Mouse (Mus musculus): ENCODE results near the gene Smtn. TPM values are rescaled to one million over a fixed set of nuclear protein-coding genes. Genes with fewer than 3 reads are reported as not detected.

The Smtn gene
- polyA plus RNA-seq, 1 experiment: 80.7 TPM

DNA sequence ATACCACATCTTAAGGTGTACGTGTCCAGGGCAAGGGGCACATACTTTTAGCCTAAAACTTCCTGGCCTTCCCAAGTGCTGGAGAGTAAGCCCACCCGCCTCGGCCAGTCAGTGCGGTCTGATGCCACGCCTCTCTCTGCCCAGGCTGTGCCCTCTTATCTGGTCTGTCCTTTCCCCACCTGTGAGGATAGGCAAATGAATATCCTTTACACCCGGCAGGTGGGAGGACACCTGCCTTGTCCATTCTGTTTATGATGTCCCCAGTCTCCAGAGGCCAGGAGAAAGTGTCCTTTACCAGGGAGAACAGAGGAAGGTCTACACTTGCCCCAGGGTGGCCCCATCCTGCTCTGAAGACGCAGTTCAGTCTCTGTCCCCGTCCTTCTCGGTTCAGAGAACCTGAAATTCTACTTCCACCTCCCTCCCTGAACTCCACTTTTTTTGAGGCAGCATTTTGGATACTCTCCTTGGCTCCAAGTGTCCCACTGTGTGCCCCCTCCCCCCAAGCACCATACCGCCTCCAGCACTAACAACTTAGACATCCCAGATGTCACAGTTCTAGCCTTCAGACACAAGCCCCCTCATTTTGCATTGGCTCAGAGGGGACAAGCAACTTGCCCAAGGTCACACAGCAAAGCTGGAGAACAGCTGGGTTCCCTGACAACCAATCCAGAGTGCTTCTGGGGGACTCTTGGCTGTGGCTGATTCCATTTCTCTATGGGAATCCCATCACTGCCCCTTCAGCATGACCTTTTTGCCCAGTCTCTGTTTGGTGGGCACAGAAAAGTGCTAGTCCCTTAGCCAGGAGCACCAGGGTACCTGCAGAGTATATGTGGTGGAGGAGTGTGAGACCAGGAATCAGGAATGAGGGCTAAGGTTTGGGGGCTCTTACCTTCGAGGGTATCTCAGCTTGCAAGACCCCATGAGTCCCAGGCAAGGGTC, 36.4 kb downstream of the Smtn start:
- no peaks in the 10 kb centered on the region for H3K4me1 ChIP-seq (ENCODE audit: control insufficient read depth, insufficient read depth, low read length)
- no peak overlapping the region for H3K4me3 ChIP-seq (ENCODE audit: low read depth, low read length)
- no peaks in the 10 kb centered on the region for H3K9me3 ChIP-seq (replicated peaks; ENCODE audit: control insufficient read depth, insufficient read depth, low read length, poor library complexity, severe bottlenecking)
- no peak overlapping the region for H3K27ac ChIP-seq (ENCODE audit: insufficient read depth, low read length)
- no peaks in the 10 kb centered on the region for H3K36me3 ChIP-seq (ENCODE audit: control insufficient read depth, insufficient read depth, low read length, poor library complexity, severe bottlenecking)
- H3K9ac ChIP-seq (ENCODE audit: low read depth, poor library complexity, severe bottlenecking): no peak overlapping the region
- TF ChIP-seq CTCF (IDR thresholded peaks at IDR 0.05; ENCODE audit: low read depth, low read length) (no peak), EP300 (IDR thresholded peaks at IDR 0.05; ENCODE audit: insufficient read depth, low read depth, low read length) (no peak), POLR2A (IDR thresholded peaks at IDR 0.05; ENCODE audit: insufficient read depth, low read length) (no peak)
- no peaks in the 10 kb centered on the region for H3K27me3 ChIP-seq (ENCODE audit: control insufficient read depth, insufficient read depth, low read length, poor library complexity, severe bottlenecking)

- Histone ChIP-seq H3K36me3 (ENCODE audit: control insufficient read depth, insufficient read depth, low read length, poor library complexity, severe bottlenecking) (no peaks in the 10 kb centered on the region), H3K27me3 (ENCODE audit: control insufficient read depth, insufficient read depth, low read length, poor library complexity, severe bottlenecking) (no peaks in the 10 kb centered on the region), H3K9me3 (replicated peaks; ENCODE audit: control insufficient read depth, insufficient read depth, low read length, poor library complexity, severe bottlenecking) (no peaks in the 10 kb centered on the region), H3K9ac (ENCODE audit: low read depth, poor library complexity, severe bottlenecking) (peak overlapping the region; percentile 6; the same call in 1 of the 2 replicates), H3K27ac (ENCODE audit: insufficient read depth, low read length) (no peak overlapping the region), H3K4me3 (ENCODE audit: low read depth, low read length) (peak overlapping the region; percentile 18), H3K4me1 (ENCODE audit: control insufficient read depth, insufficient read depth, low read length) (no peaks in the 10 kb centered on the region)
- TF ChIP-seq POLR2A (IDR thresholded peaks at IDR 0.05; ENCODE audit: insufficient read depth, low read length) (no peak), EP300 (IDR thresholded peaks at IDR 0.05; ENCODE audit: insufficient read depth, low read depth, low read length) (no peak), CTCF (IDR thresholded peaks at IDR 0.05; ENCODE audit: low read depth, low read length) (no peak)
Measured at GRCm38 (mm10) chr11:3502459-3503072, 37.8 kb downstream of the Smtn start.

GRCm38 (mm10) chr11:3502057-3502456, 38.4 kb downstream of the Smtn start:
- H3K4me1 ChIP-seq (ENCODE audit: control insufficient read depth, insufficient read depth, low read length): no peaks in the 10 kb centered on the region
- H3K9me3 ChIP-seq (replicated peaks; ENCODE audit: control insufficient read depth, insufficient read depth, low read length, poor library complexity, severe bottlenecking): no peaks in the 10 kb centered on the region
- TF ChIP-seq POLR2A (IDR thresholded peaks at IDR 0.05; ENCODE audit: insufficient read depth, low read length) (no peak), EP300 (IDR thresholded peaks at IDR 0.05; ENCODE audit: insufficient read depth, low read depth, low read length) (no peak), CTCF (IDR thresholded peaks at IDR 0.05; ENCODE audit: low read depth, low read length) (no peak)
- no peaks in the 10 kb centered on the region for H3K36me3 ChIP-seq (ENCODE audit: control insufficient read depth, insufficient read depth, low read length, poor library complexity, severe bottlenecking)
- no peak overlapping the region for H3K27ac ChIP-seq (ENCODE audit: insufficient read depth, low read length)
- no peaks in the 10 kb centered on the region for H3K27me3 ChIP-seq (ENCODE audit: control insufficient read depth, insufficient read depth, low read length, poor library complexity, severe bottlenecking)
- peak overlapping the region; percentile 6; the same call in 1 of the 2 replicates for H3K9ac ChIP-seq (ENCODE audit: low read depth, poor library complexity, severe bottlenecking)
- peak overlapping the region; percentile 18 for H3K4me3 ChIP-seq (ENCODE audit: low read depth, low read length)

- H3K27ac ChIP-seq (ENCODE audit: insufficient read depth, low read length): no peak overlapping the region
Measured at GRCm38 (mm10) chr11:3497296-3497695, 43.1 kb downstream of the Smtn start.

DNA sequence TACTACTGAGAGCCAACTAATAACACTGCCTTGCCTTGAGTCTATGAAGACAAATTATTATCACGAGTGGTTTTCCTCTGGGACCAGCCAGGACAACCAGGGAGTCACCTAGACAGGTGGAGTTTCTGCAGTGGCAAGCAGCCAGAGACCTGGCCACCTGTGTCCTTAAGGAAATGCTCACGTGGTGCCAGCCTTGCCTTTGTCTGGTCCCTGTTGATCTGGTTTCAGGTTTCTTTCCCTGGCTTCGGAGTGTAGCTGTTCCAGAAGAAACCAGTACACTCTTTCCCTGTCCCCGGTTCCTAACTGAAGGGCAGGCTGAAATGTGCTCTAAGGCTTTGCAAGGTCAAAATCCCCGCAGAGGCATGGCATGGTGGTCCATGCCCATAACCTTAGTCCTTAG, 43.7 kb downstream of the Smtn start:
- Histone ChIP-seq H3K4me1 (ENCODE audit: control insufficient read depth, insufficient read depth, low read length) (no peaks in the 10 kb centered on the region), H3K9ac (ENCODE audit: low read depth, poor library complexity, severe bottlenecking) (no peak overlapping the region), H3K36me3 (ENCODE audit: control insufficient read depth, insufficient read depth, low read length, poor library complexity, severe bottlenecking) (no peaks in the 10 kb centered on the region), H3K27ac (ENCODE audit: insufficient read depth, low read length) (no peak overlapping the region), H3K27me3 (ENCODE audit: control insufficient read depth, insufficient read depth, low read length, poor library complexity, severe bottlenecking) (no peaks in the 10 kb centered on the region), H3K9me3 (replicated peaks; ENCODE audit: control insufficient read depth, insufficient read depth, low read length, poor library complexity, severe bottlenecking) (no peaks in the 10 kb centered on the region), H3K4me3 (ENCODE audit: low read depth, low read length) (no peak overlapping the region)
- TF ChIP-seq EP300 (IDR thresholded peaks at IDR 0.05; ENCODE audit: insufficient read depth, low read depth, low read length) (peak; percentile 23; the same call in 1 of the 2 replicates), POLR2A (IDR thresholded peaks at IDR 0.05; ENCODE audit: insufficient read depth, low read length) (no peak)

More at GRCm38 (mm10) chr11:3497296-3497695, 43.1 kb downstream of the Smtn start:
- Histone ChIP-seq H3K36me3 (ENCODE audit: control insufficient read depth, insufficient read depth, low read length, poor library complexity, severe bottlenecking) (no peaks in the 10 kb centered on the region), H3K4me3 (ENCODE audit: low read depth, low read length) (no peak overlapping the region), H3K9me3 (replicated peaks; ENCODE audit: control insufficient read depth, insufficient read depth, low read length, poor library complexity, severe bottlenecking) (no peaks in the 10 kb centered on the region), H3K4me1 (ENCODE audit: control insufficient read depth, insufficient read depth, low read length) (no peaks in the 10 kb centered on the region), H3K9ac (ENCODE audit: low read depth, poor library complexity, severe bottlenecking) (no peak overlapping the region), H3K27me3 (ENCODE audit: control insufficient read depth, insufficient read depth, low read length, poor library complexity, severe bottlenecking) (no peaks in the 10 kb centered on the region)
- no peak for TF ChIP-seq POLR2A (IDR thresholded peaks at IDR 0.05; ENCODE audit: insufficient read depth, low read length)
- TF ChIP-seq EP300 (IDR thresholded peaks at IDR 0.05; ENCODE audit: insufficient read depth, low read depth, low read length): no peak
- TF ChIP-seq CTCF (IDR thresholded peaks at IDR 0.05; ENCODE audit: low read depth, low read length): no peak

- Histone ChIP-seq H3K4me1 (ENCODE audit: control insufficient read depth, insufficient read depth, low read length) (no peaks in the 10 kb centered on the region), H3K9me3 (replicated peaks; ENCODE audit: control insufficient read depth, insufficient read depth, low read length, poor library complexity, severe bottlenecking) (no peaks in the 10 kb centered on the region), H3K4me3 (ENCODE audit: low read depth, low read length) (no peak overlapping the region), H3K27me3 (ENCODE audit: control insufficient read depth, insufficient read depth, low read length, poor library complexity, severe bottlenecking) (no peaks in the 10 kb centered on the region), H3K36me3 (ENCODE audit: control insufficient read depth, insufficient read depth, low read length, poor library complexity, severe bottlenecking) (no peaks in the 10 kb centered on the region), H3K27ac (ENCODE audit: insufficient read depth, low read length) (no peak overlapping the region), H3K9ac (ENCODE audit: low read depth, poor library complexity, severe bottlenecking) (no peak overlapping the region)
- TF ChIP-seq POLR2A (IDR thresholded peaks at IDR 0.05; ENCODE audit: insufficient read depth, low read length) (no peak), CTCF (IDR thresholded peaks at IDR 0.05; ENCODE audit: low read depth, low read length) (no peak), EP300 (IDR thresholded peaks at IDR 0.05; ENCODE audit: insufficient read depth, low read depth, low read length) (no peak)
Measured at GRCm38 (mm10) chr11:3495496-3495895, 44.9 kb downstream of the Smtn start.

All from ES-Bruce4 (cell line).